Mouse (Mus musculus): ENCODE results near the gene Zfp606. TPM values are rescaled to one million over a fixed set of nuclear protein-coding genes. Genes with fewer than 3 reads are reported as not detected.

Zfp606 gene
- total RNA-seq (2021) = 10 to 100 TPM in 1 of 2 experiments, 1 to 10 TPM in 1; 7.1 to 10.2 TPM
- long read RNA-seq, experiment 1, full-length matches to known transcripts = 14 of 16 reads
- long read RNA-seq, experiment 1, partial matches to known transcripts = 0 of 16 reads
- long read RNA-seq, experiment 1, other reads (novel, unspliced or antisense) = 2 of 16 reads
- long read RNA-seq, experiment 2, full-length matches to known transcripts = 3 of 7 reads
- long read RNA-seq, experiment 2, partial matches to known transcripts = 2 of 7 reads
- long read RNA-seq, experiment 2, other reads (novel, unspliced or antisense) = 2 of 7 reads

DNA sequence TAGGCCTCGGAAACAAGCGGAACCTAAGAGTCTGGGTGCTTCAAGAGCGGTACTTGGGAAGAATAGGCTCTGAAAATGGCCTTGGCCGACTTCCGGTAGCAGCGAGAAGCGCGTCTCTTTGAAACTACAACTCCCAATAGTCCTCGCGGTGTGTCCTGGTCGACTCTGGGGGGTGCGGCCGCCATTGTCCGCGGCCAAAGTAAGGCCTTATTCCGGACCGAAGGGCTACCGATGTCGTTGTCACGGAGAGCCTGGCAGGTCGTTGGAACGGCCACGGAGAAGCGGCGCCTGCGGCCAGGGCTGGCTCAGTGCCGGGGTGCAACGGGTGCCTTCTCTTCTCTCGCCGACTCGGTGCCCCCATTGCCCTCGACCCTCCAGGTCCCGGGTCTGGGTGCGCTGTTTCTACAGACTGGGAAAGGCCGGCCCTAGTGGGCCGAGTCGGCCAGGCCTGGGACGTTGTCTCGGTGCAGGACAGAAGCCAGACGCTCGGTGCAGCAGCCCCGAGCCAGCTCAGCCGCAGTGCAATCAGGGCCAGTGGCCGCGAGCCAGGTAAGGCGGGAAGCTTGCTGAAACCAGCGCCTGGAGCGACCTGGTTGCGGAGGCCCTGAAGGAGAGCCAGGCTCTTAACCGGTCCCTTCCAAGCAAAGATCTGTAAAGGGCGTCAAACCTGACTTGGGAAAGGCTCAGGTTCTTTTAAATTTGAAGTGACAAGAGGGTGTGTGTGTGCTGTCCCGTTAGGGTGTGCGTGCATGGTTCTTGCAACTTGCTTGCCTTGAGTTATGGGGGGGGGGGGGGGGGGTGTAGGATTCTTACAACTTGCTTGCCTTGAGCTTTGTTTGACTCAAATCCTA lies at the start of gene Zfp606:
Zfp606 (plus strand) TSS at position 136 of the 851 bp plus-strand sequence.
- DNase-seq = peak; percentile 86

- DNase-seq = no peak
These were observed 885 bp downstream of the Zfp606 start for GRCm38 (mm10) chr7:12479009-12479346.

DNA sequence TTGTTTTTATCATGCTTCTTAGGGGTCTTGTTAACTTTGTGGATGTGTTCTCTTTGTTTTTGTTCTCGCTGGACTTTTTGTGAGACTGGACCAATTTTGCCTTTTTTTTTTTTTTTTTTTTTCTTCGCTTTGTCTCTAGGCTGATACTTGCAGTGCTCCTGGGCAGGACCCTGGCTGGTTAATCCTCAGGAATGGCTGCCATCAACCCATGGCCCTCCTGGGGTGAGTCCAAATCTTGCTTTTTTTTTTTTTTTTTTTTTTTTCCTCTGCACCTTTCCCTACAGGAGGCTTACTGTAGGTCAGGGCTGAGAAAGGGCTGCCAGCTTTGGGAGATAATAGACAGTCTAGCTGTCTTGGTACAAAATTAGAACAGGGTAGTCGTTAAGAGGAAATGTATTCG lies 1.4 kb downstream of the Zfp606 start:
- no peak for DNase-seq

- no peak for DNase-seq
These were observed 5.7 kb downstream of the Zfp606 start for GRCm38 (mm10) chr7:12483771-12484170.

DNA sequence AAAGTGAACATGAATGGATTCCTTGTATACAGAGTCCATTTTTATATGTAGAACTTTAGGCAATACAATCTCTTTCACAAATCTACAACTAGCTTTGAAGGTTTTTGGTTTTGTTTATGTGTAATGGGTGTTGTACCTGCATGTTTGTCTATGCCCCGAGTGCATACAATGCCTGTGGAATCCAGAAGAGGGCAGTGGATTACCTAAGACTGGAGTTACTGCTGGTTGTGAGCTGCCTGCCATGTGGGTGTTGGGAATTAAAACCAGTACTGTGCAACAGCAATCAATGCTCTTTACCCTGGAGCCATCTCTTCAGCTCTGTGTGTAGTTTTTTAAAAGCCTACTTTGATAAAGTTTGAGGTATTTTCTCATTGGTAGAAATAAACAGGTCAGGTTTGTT lies 7.9 kb downstream of the Zfp606 start:
- DNase-seq = no peak

DNA sequence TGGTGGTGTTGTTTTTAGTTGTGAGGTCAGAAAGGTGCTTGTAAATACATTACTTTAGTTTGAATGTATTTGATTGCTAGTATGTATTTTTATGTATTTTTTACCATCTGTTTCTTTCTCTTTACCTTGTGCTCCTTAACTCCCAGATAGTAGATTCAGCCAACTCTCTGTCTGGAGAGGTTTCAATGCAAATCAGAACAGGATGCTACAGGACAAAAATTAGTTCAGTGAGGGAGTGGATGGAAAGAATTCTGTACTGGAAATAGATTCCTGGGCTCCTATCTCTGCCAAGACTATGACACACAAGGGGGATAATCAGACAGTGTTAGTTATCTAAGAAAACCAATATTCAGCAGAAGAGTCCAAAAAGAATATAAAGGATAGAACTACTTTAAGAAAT lies 8.6 kb downstream of the Zfp606 start:
- no peak for DNase-seq

DNA sequence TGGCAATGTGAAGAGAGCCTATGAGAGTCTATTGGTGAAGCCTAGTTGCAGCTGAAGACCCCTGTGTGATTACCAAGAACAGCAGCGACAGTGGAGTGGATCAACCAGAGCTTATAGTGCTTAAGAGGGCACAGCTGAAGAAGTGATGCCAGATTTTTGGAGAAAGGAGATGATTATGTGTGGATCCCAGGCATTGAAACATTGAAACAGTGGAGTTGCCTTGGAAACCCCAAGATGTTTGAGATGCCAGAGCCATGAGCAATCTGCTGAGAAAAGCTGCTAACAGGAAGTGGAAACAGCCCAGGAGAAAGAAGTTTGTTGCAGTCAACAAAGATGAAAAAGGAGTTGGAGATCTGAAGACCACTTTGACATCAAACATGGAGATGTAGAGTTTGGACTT lies 32.8 kb downstream of the Zfp606 start:
- DNase-seq = no peak

DNA sequence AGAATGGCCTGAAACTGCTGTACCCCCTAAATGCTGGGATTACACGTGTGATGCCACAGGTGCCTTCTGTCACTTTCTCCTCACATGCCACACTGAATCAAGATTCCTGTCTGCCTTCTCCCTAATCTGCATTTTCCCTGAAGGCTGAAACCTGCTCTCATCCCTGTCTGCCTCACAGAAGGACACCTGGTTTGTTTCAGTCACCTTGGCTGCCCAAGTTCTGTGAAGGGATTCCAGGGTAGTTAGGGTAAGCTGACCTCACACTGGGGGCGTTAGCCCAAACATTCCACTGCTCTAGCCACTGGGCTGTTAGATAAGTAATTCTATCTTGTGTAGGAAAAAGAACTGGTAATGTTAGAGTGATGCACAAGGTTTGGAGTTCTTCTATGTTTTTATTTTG lies 34.1 kb downstream of the Zfp606 start, which contains the start of gene 2900092C05Rik:
2900092C05Rik (plus strand) TSS at position 301 of the 400 bp plus-strand sequence.
- no peak for DNase-seq

Other genes starting within 250 kb of the Zfp606 start
- gene Vmn1r81, start 210.0 kb upstream of the Zfp606 start, total RNA-seq (2021) = not detected
- gene Vmn1r82, start 177.9 kb upstream of the Zfp606 start, total RNA-seq (2021) = not detected
- gene Vmn1r83, start 148.8 kb upstream of the Zfp606 start, total RNA-seq (2021) = not detected
- not detected for gene Vmn1r84, start 109.0 kb upstream of the Zfp606 start, total RNA-seq (2021)
- 1 to 10 TPM; 2.3 to 2.5 TPM for gene Zfp551, start 55.5 kb upstream of the Zfp606 start, total RNA-seq (2021)
- not detected for gene 2900092C05Rik, start 34.2 kb downstream of the Zfp606 start, total RNA-seq (2021)
- under 1 TPM; under 0.01 to 0.02 TPM for gene Vmn2r53, start 130.5 kb downstream of the Zfp606 start, total RNA-seq (2021)
- gene Vmn2r54, start 162.0 kb downstream of the Zfp606 start, total RNA-seq (2021) = not detected
- gene Vmn2r55, start 206.7 kb downstream of the Zfp606 start, total RNA-seq (2021) = not detected

Measured in gastrocnemius, postnatal 10 days (tissue).